Mouse (Mus musculus) gastrocnemius, postnatal 10 days (tissue): ENCODE data around the gene Cntn4. TPM values are rescaled to one million over a fixed set of nuclear protein-coding genes. Genes with fewer than 3 reads are reported as not detected.

Source experiments
- DNase-seq: peaks from one replicate; pipeline ENCODE4 v3.0.0; 2021; ENCODE audit warnings: mixed read lengths
- total RNA-seq, 2 experiments: library from RNA; stranded (reverse); gene quantifications; 2 replicates each; pipeline ENCODE4 v1.2.3; 2021

Cntn4 gene
- total RNA-seq, 2 experiments from 2014 or later = 0.38 to 0.50 TPM

- DNase-seq = no peak
Measured at GRCm38 (mm10) chr6:106078629-106079028, 401.2 kb downstream of the Cntn4 start.

- DNase-seq = no peak
Measured at GRCm38 (mm10) chr6:106097856-106098255, 420.4 kb downstream of the Cntn4 start.

GRCm38 (mm10) chr6:106118523-106119081 is 441.1 kb downstream of the Cntn4 start:
- DNase-seq = peak; percentile 16

GRCm38 (mm10) chr6:106153530-106153929 is 476.1 kb downstream of the Cntn4 start:
- DNase-seq = no peak

GRCm38 (mm10) chr6:106155362-106155761 is 477.9 kb downstream of the Cntn4 start:
- no peak for DNase-seq

GRCm38 (mm10) chr6:106177546-106177945 is 500.1 kb downstream of the Cntn4 start:
- DNase-seq = no peak

GRCm38 (mm10) chr6:106181596-106181995 is 504.1 kb downstream of the Cntn4 start:
- DNase-seq = no peak

- DNase-seq = no peak
Measured at GRCm38 (mm10) chr6:106200974-106201373, 523.5 kb downstream of the Cntn4 start.

- DNase-seq = no peak
Measured at GRCm38 (mm10) chr6:106207401-106207800, 529.9 kb downstream of the Cntn4 start.

- DNase-seq = no peak
Measured at GRCm38 (mm10) chr6:106213071-106213470, 535.6 kb downstream of the Cntn4 start.

GRCm38 (mm10) chr6:106237046-106237948 is 559.8 kb downstream of the Cntn4 start:
- DNase-seq = no peak

GRCm38 (mm10) chr6:106241553-106241952 is 564.1 kb downstream of the Cntn4 start:
- DNase-seq = no peak

- DNase-seq = no peak
Measured at GRCm38 (mm10) chr6:106263396-106263795, 585.9 kb downstream of the Cntn4 start.

- no peak for DNase-seq
Measured at GRCm38 (mm10) chr6:106265487-106265886, 588.0 kb downstream of the Cntn4 start.

- no peak for DNase-seq
Measured at GRCm38 (mm10) chr6:106266304-106266703, 588.8 kb downstream of the Cntn4 start.

GRCm38 (mm10) chr6:106268723-106269122 is 591.3 kb downstream of the Cntn4 start:
- DNase-seq = no peak

GRCm38 (mm10) chr6:106277139-106277538 is 599.7 kb downstream of the Cntn4 start:
- no peak for DNase-seq

GRCm38 (mm10) chr6:106281621-106282020 is 604.2 kb downstream of the Cntn4 start:
- DNase-seq = no peak

- DNase-seq = no peak
Measured at GRCm38 (mm10) chr6:106283815-106284214, 606.4 kb downstream of the Cntn4 start.

GRCm38 (mm10) chr6:106299451-106299850 is 622.0 kb downstream of the Cntn4 start:
- no peak for DNase-seq

- DNase-seq = no peak
Measured at GRCm38 (mm10) chr6:106300179-106300578, 622.7 kb downstream of the Cntn4 start.

GRCm38 (mm10) chr6:106302435-106302834 is 625.0 kb downstream of the Cntn4 start:
- no peak for DNase-seq

- DNase-seq = no peak
Measured at GRCm38 (mm10) chr6:106328987-106329386, 651.5 kb downstream of the Cntn4 start.

- no peak for DNase-seq
Measured at GRCm38 (mm10) chr6:106329636-106330035, 652.2 kb downstream of the Cntn4 start.
